Mouse (Mus musculus) left cerebral cortex, postnatal 36 days (tissue): ENCODE results near the gene Spop. TPM values are rescaled to one million over a fixed set of nuclear protein-coding genes. Genes with fewer than 3 reads are reported as not detected.
"Not testable (repeated sequence)": the region's sequence is repeated elsewhere in the genome, so short reads cannot be mapped to it uniquely, and the experiment has no call there.

Source experiments
- DNase-seq, 2 experiments: peaks; one replicate each; pipeline ENCODE4 v3.0.0; 2021 to 2022; ENCODE audit warnings: low spot score in 2 of 2, mixed read lengths in 1 of 2
- intact Hi-C: fragments of 180-260 bp; cut with DNase I; formaldehyde crosslinking; loops from one replicate; pipeline ENCODE4 v1.15.1; 2025
- total RNA-seq, 2 experiments: library from RNA; stranded (reverse); gene quantifications; 2 replicates each; pipeline ENCODE4 v1.2.3; 2021

Spop gene
- total RNA-seq, 2 experiments from 2014 or later: 173 to 187 TPM

DNA sequence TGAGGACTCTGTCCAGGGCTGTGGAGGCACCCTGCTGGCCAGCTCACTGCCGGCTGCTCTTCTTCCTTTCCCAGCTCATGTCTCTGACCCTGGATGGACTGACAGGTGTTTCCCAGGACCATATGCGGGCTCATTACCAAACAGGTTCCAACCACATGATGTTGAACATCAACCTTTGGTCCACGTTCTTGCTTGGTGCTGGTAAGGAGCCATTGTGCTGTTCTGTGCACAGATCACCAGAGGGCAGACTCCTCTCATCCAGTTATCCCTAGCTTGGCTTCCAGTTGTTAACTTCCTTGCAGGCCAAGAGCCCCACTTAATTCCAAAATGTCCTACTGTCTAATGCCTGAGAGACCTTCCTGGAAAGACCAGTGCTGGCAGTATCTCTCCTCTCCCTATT lies 24.9 kb upstream of the Spop start:
- intact Hi-C loops: no loop called here

DNA sequence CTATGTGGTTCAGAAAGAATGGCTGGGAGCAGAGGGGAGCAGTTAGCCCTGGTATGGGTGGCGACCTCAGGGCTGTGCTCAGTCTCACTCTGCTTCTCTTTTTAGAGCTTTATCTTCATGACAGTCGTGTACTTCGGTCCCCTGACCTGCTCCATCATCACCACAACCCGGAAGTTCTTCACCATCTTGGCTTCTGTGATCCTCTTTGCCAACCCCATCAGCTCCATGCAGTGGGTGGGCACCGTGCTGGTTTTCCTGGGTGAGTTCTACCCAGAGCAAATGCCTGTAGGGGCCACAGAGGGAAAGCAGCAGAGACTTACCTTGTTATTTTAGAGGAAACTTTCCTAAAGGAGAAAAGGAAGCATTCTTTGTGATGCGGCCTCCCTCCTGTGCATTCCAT lies 23.5 kb upstream of the Spop start:
- intact Hi-C loops: loop anchor here (10.0 kb wide), 1 partner anchor 274 kb away; the partner anchor contains the start of gene Phb
- DNase-seq: no peak

More for the DNA sequence above, 24.9 kb upstream of the Spop start:
- DNase-seq: no peak

DNA sequence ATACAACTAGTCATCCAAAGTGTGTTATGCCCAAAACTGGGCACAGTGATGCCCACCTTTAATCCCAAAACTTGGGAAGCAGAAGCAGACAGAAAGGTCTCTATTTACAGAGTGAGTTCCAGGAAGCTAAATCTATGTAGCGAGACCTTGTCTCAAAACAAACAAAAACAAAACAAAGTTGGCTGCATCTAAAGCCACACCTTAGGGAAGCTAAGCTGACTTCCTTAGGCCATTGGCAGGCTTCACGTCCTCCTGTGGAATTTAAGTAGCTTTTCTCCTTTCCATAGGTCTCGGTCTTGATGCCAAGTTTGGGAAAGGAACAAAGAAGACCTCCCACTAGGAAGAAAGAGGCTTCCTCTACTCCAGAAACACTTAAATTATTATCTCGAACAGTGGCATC lies 22.7 kb upstream of the Spop start:
- intact Hi-C loops: loop anchor here (10.0 kb wide), 1 partner anchor 274 kb away; the partner anchor contains the start of gene Phb
- no peak for DNase-seq

DNA sequence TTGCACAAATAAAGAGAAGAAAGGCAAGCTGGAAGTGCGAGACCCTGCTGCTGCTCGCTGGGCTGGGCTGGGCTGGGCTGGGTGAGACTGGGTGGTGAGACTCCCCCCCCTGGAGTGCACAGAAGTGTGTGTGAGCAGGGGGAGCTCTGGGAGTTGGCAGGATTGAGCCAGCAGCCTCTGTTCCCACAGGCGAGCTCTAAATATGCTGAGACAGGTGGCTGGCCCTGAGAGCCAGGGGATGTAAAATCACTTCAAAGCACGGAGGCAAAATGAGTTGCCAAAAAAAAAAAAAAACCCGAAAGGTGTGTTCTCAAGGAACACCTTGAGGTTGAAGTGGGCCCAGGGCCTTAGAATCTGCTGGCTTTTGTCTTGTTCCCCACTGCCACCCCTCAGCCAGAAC lies 22.1 kb upstream of the Spop start:
- peak in 1 of 2 experiments; percentile 48 for DNase-seq
- intact Hi-C loops: loop anchor here (10.0 kb wide), 1 partner anchor 273 kb away; the partner anchor contains the start of gene Phb

DNA sequence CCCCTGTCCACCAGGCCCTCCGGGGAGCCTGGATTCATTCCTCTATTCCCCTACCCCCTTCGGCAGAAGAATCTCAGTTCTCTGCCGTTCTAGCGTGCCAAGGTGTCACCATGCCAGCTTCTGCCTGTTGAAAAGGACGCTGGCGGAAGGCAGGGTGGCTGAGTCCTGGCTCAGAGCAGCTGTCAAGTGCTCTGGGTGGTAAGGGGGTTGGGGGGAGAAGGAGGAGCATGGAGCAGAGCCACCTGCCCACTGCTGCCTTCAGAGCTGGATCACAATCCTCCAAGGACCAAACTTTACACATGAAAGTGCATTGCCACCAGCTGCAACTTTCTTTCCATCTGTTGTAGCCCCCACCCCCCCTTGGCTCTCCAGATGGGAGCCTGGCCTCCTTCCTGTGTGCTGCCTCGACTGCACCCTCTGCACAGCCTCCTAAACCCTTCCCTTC lies 21.6 kb upstream of the Spop start:
- intact Hi-C loops: loop anchor here (10.0 kb wide), 1 partner anchor 273 kb away; the partner anchor contains the start of gene Phb
- peak; percentile 60 to 68 for DNase-seq

DNA sequence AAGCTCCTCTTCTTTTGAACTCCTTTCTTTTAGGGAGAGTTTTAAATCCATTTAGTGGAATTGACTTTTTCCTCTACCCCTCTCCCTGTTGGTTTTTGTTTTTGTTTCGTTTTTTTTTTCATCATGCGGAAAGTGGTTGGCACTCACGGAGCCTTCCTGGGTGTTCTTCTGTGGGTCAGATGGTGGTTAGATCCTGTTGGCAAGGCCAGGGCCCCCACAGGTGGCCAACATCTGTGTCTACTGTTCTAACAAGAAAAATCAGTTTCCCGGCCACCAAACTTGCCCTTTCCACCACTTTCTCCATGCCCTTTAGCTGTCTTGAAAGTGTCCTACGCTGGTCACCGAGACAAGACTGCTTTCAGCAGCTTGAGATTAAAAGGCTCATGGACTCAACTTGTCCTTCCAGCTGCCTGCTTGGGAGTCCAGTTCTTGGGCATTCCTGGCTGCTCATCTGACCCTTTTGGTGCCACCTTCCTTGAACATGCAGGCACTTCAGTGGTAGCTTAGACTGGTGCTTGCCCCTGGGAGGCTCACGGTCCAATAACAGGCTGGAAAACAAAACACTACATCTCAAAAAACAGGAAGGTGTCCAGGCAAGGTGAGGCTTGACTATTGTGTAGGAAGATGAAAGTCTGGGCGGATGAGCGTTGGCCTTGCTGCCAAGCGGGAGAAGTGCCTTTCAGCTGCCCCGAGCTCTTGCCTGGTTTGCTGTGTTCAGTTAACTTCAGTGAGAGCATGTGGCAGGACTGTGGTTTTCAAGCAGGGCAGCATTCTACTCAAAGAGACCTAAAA lies 21.0 kb upstream of the Spop start:
- intact Hi-C loops: loop anchor here (10.0 kb wide), 1 partner anchor 272 kb away; the partner anchor contains the start of gene Phb
- DNase-seq: no peak

DNA sequence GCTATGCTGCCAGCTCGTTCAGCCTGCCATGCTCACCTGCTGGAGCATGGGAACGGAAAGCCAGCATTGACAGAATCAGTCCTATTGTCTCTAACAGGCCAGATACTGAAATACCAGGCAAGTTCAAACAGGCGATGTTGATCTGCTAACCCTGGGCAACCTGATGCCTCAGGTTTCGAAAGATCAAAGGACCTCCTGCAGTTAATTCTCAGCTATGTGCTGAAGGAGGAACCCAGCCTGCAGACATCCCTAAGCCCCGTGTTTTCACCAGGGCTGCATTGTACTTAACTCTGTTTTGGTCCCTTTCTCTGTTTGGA lies 20.4 kb upstream of the Spop start:
- DNase-seq: no peak
- intact Hi-C loops: loop anchor here (10.0 kb wide), 1 partner anchor 271 kb away; the partner anchor contains the start of gene Phb

DNA sequence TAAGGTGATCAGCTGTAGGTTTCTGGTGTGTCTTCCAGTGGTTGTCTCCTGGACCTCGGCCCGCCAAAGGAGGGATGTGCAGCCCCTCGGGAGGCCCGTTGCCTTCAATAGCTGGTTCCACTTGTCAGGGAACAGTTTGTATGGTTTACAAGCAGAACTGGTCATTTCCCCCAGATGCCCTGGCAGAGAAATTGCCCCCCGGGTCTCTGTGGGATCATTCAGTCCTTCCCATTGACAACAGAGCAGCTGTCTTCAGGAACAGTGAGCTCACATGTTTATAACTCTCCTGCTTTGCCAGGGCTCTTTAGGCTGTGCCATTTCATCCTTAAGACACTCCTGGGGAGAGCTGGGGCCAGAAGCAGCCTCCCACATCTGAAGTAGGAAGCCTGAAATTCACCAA lies 19.8 kb upstream of the Spop start:
- intact Hi-C loops: loop anchor here (10.0 kb wide), 1 partner anchor 271 kb away; the partner anchor contains the start of gene Phb
- DNase-seq: no peak

DNA sequence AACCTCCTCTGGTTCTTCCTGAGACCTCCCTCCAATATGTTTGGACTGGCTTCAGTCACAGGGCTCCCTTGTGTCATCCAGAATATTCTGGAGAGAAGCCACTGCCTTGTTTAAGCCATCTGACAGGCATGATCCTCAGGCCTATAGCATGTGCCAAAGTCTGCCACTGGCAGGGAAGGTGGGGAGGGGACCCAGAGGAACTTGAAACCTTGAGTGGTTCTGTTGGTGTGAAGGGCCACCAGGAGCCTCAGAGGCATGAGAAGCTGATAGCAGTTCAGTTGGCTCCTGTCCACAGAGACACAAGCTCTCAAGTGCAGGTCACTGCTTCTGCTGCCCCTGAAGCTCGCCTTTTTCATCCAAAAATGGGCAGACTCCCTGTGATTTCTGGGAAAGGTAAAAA lies 17.3 kb upstream of the Spop start:
- no peak for DNase-seq
- intact Hi-C loops: loop anchor here (5.0 to 10.0 kb wide), 2 partner anchors 81 to 268 kb away; partner anchors contain the start of gene Phb

DNA sequence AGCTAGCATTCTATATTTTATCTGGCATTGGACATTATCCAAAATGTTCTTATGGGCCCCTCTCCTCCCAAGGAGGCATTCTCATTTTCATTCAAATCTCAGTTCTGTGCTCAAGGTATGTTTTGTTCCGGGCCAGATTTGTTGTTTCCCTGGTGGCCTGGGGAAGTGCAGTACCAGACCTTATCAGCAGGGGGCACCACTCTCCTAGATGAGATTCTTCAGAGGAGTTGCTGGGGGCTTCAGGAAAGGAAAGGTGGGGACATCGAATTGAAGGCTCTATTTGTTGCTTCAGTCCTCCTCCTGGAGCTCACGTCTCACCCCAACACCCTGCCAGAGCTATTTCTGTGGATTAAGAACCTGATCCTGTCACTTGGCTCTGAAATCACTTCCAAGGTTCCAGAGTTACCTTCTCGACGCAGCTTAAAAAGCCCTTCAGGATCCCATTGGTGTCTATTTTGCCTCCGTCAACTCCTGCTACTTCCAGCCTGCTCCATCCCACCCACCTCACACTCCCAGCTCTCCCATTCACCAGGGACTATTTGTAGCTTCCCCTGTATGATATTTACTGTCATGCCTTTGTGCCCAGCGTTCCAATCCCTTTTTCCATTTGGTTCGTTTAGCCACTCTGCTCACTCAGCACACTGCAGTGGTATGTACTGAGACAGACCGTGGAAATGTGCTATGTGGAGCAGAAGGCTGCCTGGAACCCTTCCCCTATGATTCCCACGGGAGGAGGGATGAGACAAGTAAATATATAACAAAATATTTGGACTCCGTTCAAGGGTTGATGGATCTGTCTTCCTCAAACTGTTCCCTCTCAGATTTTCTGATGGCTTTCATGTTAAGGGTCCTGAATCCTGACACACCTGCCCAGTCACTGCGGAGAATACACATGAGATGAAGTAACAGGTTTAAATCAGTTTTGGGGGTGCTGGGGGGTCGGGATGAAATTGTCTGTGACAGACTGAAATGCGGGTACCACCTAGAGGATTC lies 15.7 kb upstream of the Spop start:
- intact Hi-C loops: loop anchor here (2.0 to 10.0 kb wide), 4 partner anchors 35 to 267 kb away; partner anchors contain the start of gene Phb
- DNase-seq: peak; percentile 68 to 79

DNA sequence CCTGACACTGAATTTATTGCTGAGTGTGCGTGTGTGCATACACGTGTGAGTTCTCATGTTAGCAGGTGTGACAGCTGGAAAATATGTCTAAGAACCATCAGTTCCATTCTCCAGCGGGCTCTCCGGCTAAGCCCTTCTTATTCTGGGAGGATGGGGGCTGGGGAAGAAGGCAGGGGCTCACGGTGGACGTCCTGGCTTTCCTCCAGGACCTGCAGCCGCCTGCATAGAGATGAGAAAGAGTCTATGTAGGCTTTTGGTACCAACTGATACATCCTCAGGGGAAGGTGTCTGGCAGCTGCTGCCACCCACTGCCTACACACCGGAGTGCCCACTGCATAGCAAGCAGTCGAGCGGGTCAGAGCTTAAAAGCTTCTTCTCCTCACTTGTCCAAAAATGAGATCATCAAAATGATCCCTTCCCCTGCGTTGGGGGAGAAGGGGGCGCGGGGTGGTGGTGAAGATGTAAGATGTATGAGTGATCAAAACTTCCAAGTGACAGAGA lies 14.3 kb upstream of the Spop start:
- intact Hi-C loops: loop anchor here (2.0 to 10.0 kb wide), 4 partner anchors 33 to 265 kb away; partner anchors contain the start of gene Phb

DNA sequence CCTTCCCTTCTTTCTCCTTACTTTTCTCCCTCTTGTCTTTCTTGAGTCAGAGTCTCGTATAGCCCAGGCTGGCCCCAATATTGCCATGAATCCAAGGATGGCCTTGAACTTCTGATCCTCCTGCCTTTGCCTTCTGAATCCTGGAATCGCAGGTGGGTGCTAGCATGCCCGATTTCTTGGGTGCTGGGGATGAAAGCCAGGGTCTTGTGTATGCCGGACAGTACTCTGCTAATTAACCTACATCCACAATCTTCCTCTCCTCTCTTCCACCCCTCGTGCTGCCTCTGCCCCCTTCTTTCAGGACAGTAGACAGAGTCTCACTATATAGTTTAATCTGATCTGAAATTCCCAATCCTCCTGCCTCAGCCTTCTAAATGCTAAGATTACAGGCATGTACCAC lies 12.3 kb upstream of the Spop start:
- intact Hi-C loops: no loop called here
- no peak for DNase-seq

More for the DNA sequence above, 14.3 kb upstream of the Spop start:
- DNase-seq: no peak

DNA sequence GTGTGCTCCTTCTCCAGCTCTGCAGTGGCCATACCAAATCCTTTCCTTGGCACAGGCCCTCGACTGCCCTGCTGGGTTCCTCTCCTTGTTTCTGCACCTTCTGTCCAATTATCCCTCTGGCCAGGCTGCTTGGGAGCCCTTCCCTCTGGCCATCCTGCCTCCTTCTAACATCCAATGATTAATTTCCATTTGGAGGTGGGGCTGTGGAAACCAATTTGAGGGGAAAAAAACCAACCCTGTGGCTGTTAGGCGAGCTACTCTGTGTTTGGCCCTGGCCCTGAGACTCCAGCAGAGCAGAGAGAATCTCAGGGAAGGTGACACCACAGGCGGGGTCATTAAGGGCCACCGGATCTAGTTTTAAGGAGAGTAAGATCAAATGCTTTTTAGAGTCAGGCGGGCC lies 11.7 kb upstream of the Spop start:
- DNase-seq: no peak
- intact Hi-C loops: no loop called here

DNA sequence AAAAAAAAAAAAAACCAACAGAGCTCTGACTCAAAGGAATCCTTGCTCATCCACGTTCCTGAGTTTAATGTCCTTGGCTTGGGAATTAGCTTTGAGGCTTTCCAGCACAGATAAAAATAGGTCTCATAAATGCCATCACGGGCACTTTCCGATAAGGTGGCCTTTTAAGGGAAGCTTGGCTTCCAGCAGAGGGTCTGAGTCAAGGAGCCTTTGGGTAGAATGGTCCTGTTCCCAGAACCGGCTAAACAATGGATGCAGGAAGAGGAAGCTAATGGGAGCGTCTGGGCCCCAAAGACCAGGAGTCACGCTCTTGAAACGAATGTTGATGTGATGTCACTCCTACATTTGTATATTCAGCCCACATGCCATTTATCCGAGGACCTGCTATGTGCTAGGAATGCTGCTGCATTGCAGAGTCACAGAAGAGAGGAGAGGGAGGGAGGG lies 11.2 kb upstream of the Spop start:
- intact Hi-C loops: no loop called here
- no peak for DNase-seq

DNA sequence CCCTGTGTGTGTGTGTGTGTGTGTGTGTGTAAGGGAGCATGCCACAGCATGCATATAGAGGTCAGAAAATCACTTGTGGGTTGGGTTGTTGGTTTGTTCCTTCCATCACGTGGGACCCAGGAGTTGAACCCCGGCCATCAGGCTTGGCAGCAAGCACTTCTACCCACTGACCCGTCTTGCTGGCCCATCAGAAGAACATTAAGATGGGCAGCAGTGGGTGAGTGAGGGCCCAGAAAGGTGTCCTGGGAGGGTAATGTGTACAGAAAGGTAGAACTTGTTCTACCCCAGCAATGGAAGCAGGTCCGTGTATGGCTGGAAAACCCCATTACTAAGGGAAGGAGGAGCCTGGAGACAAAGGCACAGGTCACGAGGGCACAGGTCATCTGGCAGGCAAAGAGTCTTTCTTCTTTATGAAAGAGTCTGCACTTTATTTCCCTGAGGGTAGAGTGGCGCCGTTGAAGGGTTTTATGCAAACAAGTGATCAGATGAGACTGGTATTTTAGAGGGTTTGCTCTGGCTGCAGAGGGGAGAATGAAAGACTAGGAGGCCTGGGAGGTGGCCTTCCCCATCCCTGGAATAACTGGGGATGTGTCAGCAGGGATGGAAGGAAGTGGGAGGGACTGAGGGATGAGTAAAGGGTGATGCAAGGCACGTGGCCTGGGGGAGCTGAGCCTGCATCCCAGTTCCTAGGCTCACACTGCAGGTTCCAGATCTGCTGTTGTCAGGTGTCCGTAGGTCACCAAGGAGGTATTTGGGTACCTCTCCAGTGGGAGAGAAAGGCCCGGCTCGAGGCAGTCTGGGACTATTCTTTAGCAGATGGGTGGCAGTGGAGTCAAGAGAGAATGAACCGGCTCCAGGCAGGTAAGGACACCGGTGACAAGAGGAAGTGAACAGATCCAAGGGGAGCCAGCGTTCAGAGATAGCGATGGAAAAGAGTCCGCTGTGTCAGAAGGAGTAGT lies 10.2 kb upstream of the Spop start:
- intact Hi-C loops: no loop called here
- no peak for DNase-seq

DNA sequence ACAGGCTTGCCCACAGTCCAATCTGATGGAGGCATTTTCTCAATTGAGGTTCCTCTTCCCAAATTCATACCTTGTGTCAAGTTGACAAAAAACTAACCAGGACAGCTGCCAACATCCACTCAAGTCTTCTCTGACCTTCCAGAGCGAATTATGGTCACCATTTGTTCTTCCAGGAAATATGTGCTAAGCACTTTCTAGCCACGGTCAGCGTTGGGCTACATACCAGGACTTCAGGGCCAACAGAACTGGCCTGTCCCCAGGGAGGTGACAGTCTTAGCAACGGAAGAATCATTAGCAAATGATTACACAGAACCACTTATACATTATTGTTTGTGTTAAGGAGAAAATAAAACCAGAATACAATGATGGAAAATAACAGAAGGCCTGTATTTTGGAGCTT lies 8.1 kb upstream of the Spop start:
- DNase-seq: no peak
- intact Hi-C loops: no loop called here

DNA sequence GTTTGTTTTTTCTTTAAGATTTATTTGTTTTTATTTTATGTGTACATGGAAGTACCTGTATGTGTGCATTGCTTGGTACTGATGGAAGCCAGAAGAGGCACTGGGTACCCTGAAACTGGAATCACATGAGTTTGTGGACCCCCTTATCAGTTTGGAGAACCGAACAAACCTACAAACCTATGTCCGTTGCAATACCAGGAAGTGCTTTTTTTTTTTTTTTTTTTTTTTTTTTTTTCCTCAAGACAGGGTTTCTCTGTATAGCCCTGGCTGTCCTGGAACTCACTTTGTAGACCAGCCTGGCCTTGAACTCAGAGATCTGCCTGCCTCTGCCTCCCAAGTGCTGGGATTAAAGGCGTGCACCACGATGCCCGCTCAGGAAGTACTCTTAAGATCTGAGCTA lies 7.5 kb upstream of the Spop start:
- intact Hi-C loops, DNase-seq: not testable (repeated sequence)

DNA sequence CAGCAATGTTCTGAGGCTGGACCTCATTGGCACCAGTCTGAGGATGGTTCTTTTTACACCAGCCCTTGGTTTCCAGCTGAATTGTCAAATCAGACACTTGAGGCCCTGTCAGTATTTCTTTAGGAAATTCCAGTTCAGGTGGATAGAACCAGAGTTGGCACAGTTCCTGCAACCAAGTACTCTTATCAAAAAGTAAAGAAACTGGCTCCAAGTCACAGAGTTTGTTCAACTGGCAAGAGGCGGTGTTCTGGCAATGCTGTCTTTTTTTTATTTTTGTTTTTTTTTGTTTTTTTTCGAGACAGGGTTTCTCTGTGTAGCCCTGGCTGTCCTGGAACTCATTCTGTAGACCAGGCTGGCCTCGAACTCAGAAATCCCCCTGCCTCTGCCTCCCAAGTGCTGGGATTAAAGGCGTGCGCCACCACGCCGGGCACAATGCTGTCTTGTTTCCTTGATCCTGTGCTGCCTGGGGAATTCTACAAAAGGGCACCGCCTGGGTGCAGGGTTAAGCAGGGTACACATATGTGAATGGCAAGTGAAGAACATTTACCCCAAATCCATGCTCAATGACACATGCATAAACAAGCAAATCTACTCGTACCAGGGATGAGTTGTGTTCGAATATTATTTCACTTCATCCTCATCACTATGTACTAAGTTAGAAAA lies 4.3 kb upstream of the Spop start:
- DNase-seq: no peak
- intact Hi-C loops: no loop called here
